Mouse (Mus musculus) MEL (cell line): Measurements from ENCODE around the gene Nfix. TPM values are rescaled to one million over a fixed set of nuclear protein-coding genes. Genes with fewer than 3 reads are reported as not detected.

ENCODE experiments used
- DNase-seq: peaks from one replicate; pipeline ENCODE4 v3.0.0; 2011; ENCODE audit warnings: low read depth, low spot score
- H3K27ac ChIP-seq: 2 replicates; pipeline ENCODE4 v1.5.1; 2012; ENCODE audit warnings: low read depth, mild to moderate bottlenecking, control low read depth, low read length, moderate library complexity; ENCODE audit not compliant: control insufficient read depth
- H3K27me3 ChIP-seq, 2 experiments: fragments of 150-350 bp in 1 of 2; sonication (generic) in 1 of 2; 2 replicates each; pipeline ENCODE4 v1.6.1; 2012; ENCODE audit warnings: low read length in 2 of 2, mild to moderate bottlenecking in 2 of 2, improper control_type of control experiment in 1 of 2, moderate library complexity in 1 of 2; ENCODE audit not compliant: insufficient read depth in 2 of 2, control insufficient read depth in 1 of 2
- H3K36me3 ChIP-seq, 2 experiments: 2 replicates each; pipeline ENCODE4 v1.6.1; 2012 to 2014; ENCODE audit warnings: low read length in 2 of 2, improper control_type of control experiment in 1 of 2, inconsistent platforms in 1 of 2, mild to moderate bottlenecking in 1 of 2; ENCODE audit not compliant: insufficient read depth in 2 of 2, control insufficient read depth in 1 of 2
- H3K4me1 ChIP-seq, 2 experiments: fragments of 150-350 bp in 1 of 2; sonication (generic) in 1 of 2; 2 replicates each; pipeline ENCODE4 v1.6.1; 2012; ENCODE audit warnings: low read length in 2 of 2, improper control_type of control experiment in 1 of 2, mild to moderate bottlenecking in 1 of 2; ENCODE audit not compliant: insufficient read depth in 2 of 2, control insufficient read depth in 1 of 2
- H3K4me3 ChIP-seq, 2 experiments: fragments of 150-350 bp in 1 of 2; sonication (generic) in 1 of 2; 2 replicates each; pipeline ENCODE4 v1.5.1; 2012; ENCODE audit warnings: low read depth in 2 of 2, low read length in 2 of 2, mild to moderate bottlenecking in 2 of 2, moderate library complexity in 2 of 2, control low read depth in 1 of 2, improper control_type of control experiment in 1 of 2; ENCODE audit not compliant: control insufficient read depth in 1 of 2, insufficient read depth in 1 of 2
- H3K79me2 ChIP-seq: 2 replicates; pipeline ENCODE4 v1.6.1; 2012; ENCODE audit warnings: mild to moderate bottlenecking, low read length, moderate library complexity; ENCODE audit not compliant: control insufficient read depth, poor library complexity, insufficient read depth
- H3K9ac ChIP-seq: 2 replicates; pipeline ENCODE4 v1.6.1; 2012; ENCODE audit warnings: low read depth, mild to moderate bottlenecking, control low read depth, low read length, moderate library complexity; ENCODE audit not compliant: control insufficient read depth, poor library complexity, severe bottlenecking
- H3K9me3 ChIP-seq: fragments of 150-350 bp; sonication (generic); replicated peaks from 2 replicates; pipeline ENCODE4 v1.6.1; 2012; ENCODE audit warnings: mild to moderate bottlenecking, low read length, improper control_type of control experiment, moderate library complexity; ENCODE audit not compliant: insufficient read depth
- CHD2 ChIP-seq: IDR thresholded peaks from 2 replicates; pipeline ENCODE4 v1.6.1; 2011; ENCODE audit warnings: low read length, improper control_type of control experiment
- CTCF ChIP-seq, 3 experiments: IDR thresholded peaks in 2 of 3; conservative IDR thresholded peaks in 1 of 3; 2 replicates each; pipeline ENCODE4 v1.5.1; 2011 to 2012; ENCODE audit warnings: low read length in 3 of 3, low read depth in 2 of 3, mild to moderate bottlenecking in 2 of 3, improper control_type of control experiment in 1 of 3, inconsistent platforms in 1 of 3, mixed read lengths in 1 of 3, moderate library complexity in 1 of 3; ENCODE audit not compliant: control insufficient read depth in 1 of 3, insufficient read depth in 1 of 3, poor library complexity in 1 of 3, severe bottlenecking in 1 of 3
- E2F4 ChIP-seq: IDR thresholded peaks from 2 replicates; pipeline ENCODE4 v1.6.1; 2011; ENCODE audit warnings: low read depth, low read length, improper control_type of control experiment, borderline replicate concordance
- EP300 ChIP-seq, 2 experiments: IDR thresholded peaks; 2 replicates each; pipeline ENCODE4 v1.6.1; 2011; ENCODE audit warnings: improper control_type of control experiment in 2 of 2, low read length in 2 of 2, low read depth in 1 of 2, mild to moderate bottlenecking in 1 of 2
- ETS1 ChIP-seq: IDR thresholded peaks from 2 replicates; pipeline ENCODE4 v1.6.1; 2012; ENCODE audit warnings: low read depth, mild to moderate bottlenecking, inconsistent platforms, low read length, improper control_type of control experiment, moderate library complexity
- GABPA ChIP-seq: IDR thresholded peaks from 2 replicates; pipeline ENCODE4 v1.6.1; 2012; ENCODE audit warnings: low read depth, mild to moderate bottlenecking, inconsistent platforms, low read length, improper control_type of control experiment, moderate library complexity
- GATA1 ChIP-seq: IDR thresholded peaks from 2 replicates; pipeline ENCODE4 v1.6.1; 2011; ENCODE audit warnings: low read depth, low read length, improper control_type of control experiment
- MAX ChIP-seq: IDR thresholded peaks from 2 replicates; pipeline ENCODE4 v1.6.1; 2011; ENCODE audit warnings: low read length, improper control_type of control experiment
- MAZ ChIP-seq: IDR thresholded peaks from 2 replicates; pipeline ENCODE4 v1.6.1; 2012; ENCODE audit warnings: low read depth, mild to moderate bottlenecking, inconsistent platforms, low read length, improper control_type of control experiment
- MXI1 ChIP-seq: IDR thresholded peaks from 2 replicates; pipeline ENCODE4 v1.6.1; 2011; ENCODE audit warnings: mild to moderate bottlenecking, low read depth, low read length, improper control_type of control experiment
- MYB ChIP-seq: IDR thresholded peaks from 2 replicates; pipeline ENCODE4 v1.6.1; 2011; ENCODE audit warnings: mild to moderate bottlenecking, low read depth, low read length, improper control_type of control experiment
- NRF1 ChIP-seq: IDR thresholded peaks from 2 replicates; pipeline ENCODE4 v1.6.1; 2014; ENCODE audit warnings: low read depth, mild to moderate bottlenecking, inconsistent platforms, low read length, improper control_type of control experiment, moderate library complexity; ENCODE audit not compliant: poor library complexity, insufficient read depth, severe bottlenecking
- POLR2AphosphoS5 ChIP-seq: IDR thresholded peaks from 2 replicates; pipeline ENCODE4 v1.6.1; 2012; ENCODE audit warnings: low read depth, borderline replicate concordance, mild to moderate bottlenecking, inconsistent platforms, low read length, moderate library complexity, mixed read lengths
- RAD21 ChIP-seq: IDR thresholded peaks from 2 replicates; pipeline ENCODE4 v1.6.1; 2011; ENCODE audit warnings: mild to moderate bottlenecking, low read depth, low read length, improper control_type of control experiment
- SMC3 ChIP-seq: IDR thresholded peaks from 2 replicates; pipeline ENCODE4 v1.6.1; 2011; ENCODE audit warnings: low read depth, low read length, improper control_type of control experiment
- ZC3H11A ChIP-seq: IDR thresholded peaks from 2 replicates; pipeline ENCODE4 v1.6.1; 2012; ENCODE audit warnings: low read depth, mild to moderate bottlenecking, inconsistent platforms, low read length, improper control_type of control experiment
- ZMIZ1 ChIP-seq: IDR thresholded peaks from 2 replicates; pipeline ENCODE4 v1.6.1; 2012; ENCODE audit warnings: low read depth, mild to moderate bottlenecking, inconsistent platforms, low read length, improper control_type of control experiment, moderate library complexity
- ZNF384 ChIP-seq: IDR thresholded peaks from 2 replicates; pipeline ENCODE4 v1.6.1; 2012; ENCODE audit warnings: low read depth, mild to moderate bottlenecking, inconsistent platforms, low read length, improper control_type of control experiment
- polyA plus RNA-seq, 2 experiments: library from polyadenylated mRNA; stranded (reverse) in 1 of 2; unstranded in 1 of 2; fragments of >175 nt in 1 of 2; fragments of >200 nt in 1 of 2; gene quantifications; 2 replicates each; pipeline versions ENCODE4 v1.2.1 to v1.2.4; 2012; ENCODE audit warnings: low replicate concordance in 2 of 2, low read depth in 1 of 2; ENCODE audit not compliant: insufficient read length in 2 of 2, insufficient read depth in 1 of 2, missing spikeins in 1 of 2
- total RNA-seq: library from RNA; depleted of rRNA; stranded (reverse); fragments of 300-350 nt; gene quantifications from 2 replicates; pipeline ENCODE4 v1.2.3, GENCODE M21; 2012

The Nfix gene
- total and polyA plus RNA-seq, 3 experiments: 14.4 to 29.1 TPM; not detected in 1

DNA sequence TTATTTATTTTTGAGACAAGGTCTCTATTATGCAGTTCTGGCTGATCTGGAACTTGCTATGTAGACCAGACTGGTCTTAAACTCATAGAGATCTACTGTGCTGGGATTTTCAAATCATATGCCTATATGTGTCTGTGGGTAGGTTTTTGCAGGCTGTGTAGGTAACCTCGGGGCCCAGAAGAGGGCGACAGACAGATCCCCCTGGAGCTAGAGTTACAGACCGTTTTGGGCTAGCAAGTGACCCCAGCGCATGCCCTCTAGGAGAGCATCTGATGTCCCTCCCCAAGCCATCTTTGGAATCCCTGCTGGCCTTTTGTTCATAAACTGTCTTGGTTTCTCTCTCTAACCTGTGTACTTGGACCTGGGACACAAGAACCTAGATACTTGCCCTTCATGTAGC lies 145.5 kb downstream of the Nfix start:
- H3K27ac ChIP-seq: no peak overlapping the region
- peaks cover 0 to 19% of the 10 kb centered on the region in 2 experiments; a peak in 2 of 4 replicates for H3K36me3 ChIP-seq
- H3K79me2 ChIP-seq: peaks cover 1% of the 10 kb centered on the region; the same call in 1 of the 2 replicates
- TF ChIP-seq ZC3H11A: no peak; the same call in 1 of the 2 replicates
- no peak for TF ChIP-seq MYB
- TF ChIP-seq SMC3: peak; percentile 51
- no peak for TF ChIP-seq NRF1
- no peak for TF ChIP-seq MAZ
- peak; percentile 48 to 66 (median 60) for TF ChIP-seq CTCF (IDR thresholded peaks at IDR 0.05 in 2 of 3, conservative IDR thresholded peaks at IDR 0.05 in 1 of 3; ENCODE audit: control insufficient read depth in 1 of 3, insufficient read depth in 1 of 3, low read depth in 2 of 3, low read length in 3 of 3, poor library complexity in 1 of 3, severe bottlenecking in 1 of 3)
- TF ChIP-seq MXI1: no peak
- TF ChIP-seq RAD21: peak; percentile 8
- TF ChIP-seq ZNF384: no peak
- no peak for TF ChIP-seq ETS1
- no peak for TF ChIP-seq MAX
- peaks cover 5 to 21% of the 10 kb centered on the region in 2 experiments for H3K4me1 ChIP-seq
- H3K27me3 ChIP-seq: no peaks in the 10 kb centered on the region
- no peaks in the 10 kb centered on the region for H3K9me3 ChIP-seq
- no peak overlapping the region for H3K4me3 ChIP-seq
- peak; percentile 58 for DNase-seq
- H3K9ac ChIP-seq: no peak overlapping the region

DNA sequence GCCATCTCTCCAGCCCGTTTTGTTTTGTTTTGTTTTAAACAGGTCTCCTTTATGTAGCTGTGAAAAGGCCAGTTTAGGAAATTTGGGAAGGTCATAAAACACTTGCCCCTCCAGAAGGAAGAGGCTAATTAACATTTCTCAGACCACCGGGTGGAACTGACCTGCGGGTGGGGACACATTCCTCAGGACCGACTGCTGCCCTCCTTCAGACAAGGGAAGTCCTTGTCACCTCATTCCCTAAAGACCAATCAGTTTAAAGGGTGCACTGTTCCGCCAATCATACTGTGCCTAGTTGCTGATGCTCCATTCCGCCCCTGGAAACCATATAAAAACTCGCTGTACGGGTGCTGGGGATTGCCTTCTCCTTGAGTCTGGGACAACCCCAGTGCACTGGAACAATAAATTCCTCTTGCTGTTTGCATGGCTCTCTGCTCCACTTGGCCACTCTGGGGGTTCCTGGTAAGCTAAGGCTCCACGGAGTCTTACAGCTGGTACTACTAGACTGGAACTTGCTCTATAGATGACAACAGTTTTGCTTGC lies 147.0 kb downstream of the Nfix start:
- H3K9me3 ChIP-seq: no peaks in the 10 kb centered on the region
- H3K4me1 ChIP-seq: peaks cover 5 to 22% of the 10 kb centered on the region in 2 experiments
- H3K4me3 ChIP-seq: no peak overlapping the region
- no peak overlapping the region for H3K9ac ChIP-seq
- peaks cover 0 to 19% of the 10 kb centered on the region in 2 experiments; a peak in 2 of 4 replicates for H3K36me3 ChIP-seq
- no peak overlapping the region for H3K27ac ChIP-seq
- TF ChIP-seq MYB: no peak
- no peaks in the 10 kb centered on the region for H3K27me3 ChIP-seq
- H3K79me2 ChIP-seq: peaks cover 1% of the 10 kb centered on the region; the same call in 1 of the 2 replicates
- no peak for DNase-seq

DNA sequence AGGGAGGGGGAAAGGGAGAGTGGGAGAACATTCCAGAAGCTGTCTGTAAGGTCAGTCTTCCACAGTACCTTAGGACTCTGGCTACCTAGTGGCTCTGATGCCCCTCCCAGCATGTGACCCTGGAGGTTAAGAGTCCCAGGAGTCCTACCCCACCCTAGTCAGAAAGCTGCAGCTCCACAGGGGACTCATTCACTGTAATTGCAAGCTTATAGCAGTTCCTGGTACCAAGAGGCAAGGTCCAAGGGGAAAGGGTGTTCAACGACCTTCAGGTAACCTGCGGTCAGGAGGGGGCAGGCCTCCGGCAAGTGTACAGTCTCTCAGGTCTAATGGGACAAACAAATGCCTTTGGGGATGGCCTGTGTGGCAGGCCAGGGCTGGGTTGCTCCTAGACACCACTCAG lies 149.9 kb downstream of the Nfix start:
- TF ChIP-seq E2F4 (no peak), CTCF (IDR thresholded peaks at IDR 0.05 in 2 of 3, conservative IDR thresholded peaks at IDR 0.05 in 1 of 3; ENCODE audit: control insufficient read depth in 1 of 3, insufficient read depth in 1 of 3, low read depth in 2 of 3, low read length in 3 of 3, poor library complexity in 1 of 3, severe bottlenecking in 1 of 3) (no peak), MYB (no peak), CHD2 (no peak), GABPA (no peak), EP300 (IDR thresholded peaks at IDR 0.05; ENCODE audit: low read depth in 1 of 2, low read length in 2 of 2) (no peak), POLR2AphosphoS5 (no peak), ZMIZ1 (no peak), GATA1 (no peak)
- Histone ChIP-seq H3K4me3 (no peak overlapping the region), H3K4me1 (peaks cover 0 to 7% of the 10 kb centered on the region in 2 experiments; a peak in 1 of 4 replicates), H3K9ac (no peak overlapping the region), H3K79me2 (no peaks in the 10 kb centered on the region), H3K9me3 (no peaks in the 10 kb centered on the region), H3K36me3 (peaks cover 0 to 2% of the 10 kb centered on the region in 2 experiments; a peak in 1 of 4 replicates), H3K27me3 (no peaks in the 10 kb centered on the region), H3K27ac (no peak overlapping the region)
- DNase-seq: no peak
